Mouse (Mus musculus): ENCODE measurements around the gene Dgcr8. TPM values are rescaled to one million over a fixed set of nuclear protein-coding genes. Genes with fewer than 3 reads are reported as not detected.
A peak's percentile ranks its signal among the peaks of the same experiment; 100 is the strongest.

Gene Dgcr8
- polyA plus RNA-seq, 1 experiment from 2014 or later: 34.9 TPM

MicroRNAs within 50 kb of the gene (microRNA counts, 519-probe panel; counts per million panel counts)
- microRNA mmu-miR-1306: not detected
- 4,301 counts per million, percentile 36 among the panel's probes with 10 or more counts for microRNA mmu-miR-185

Small RNAs within 50 kb of the gene (microRNA-seq; reads per million reads assigned to microRNA genes)
- 4.7 reads per million, percentile 22 among the genes with 10 or more reads in this experiment for gene Gm24572
- gene Mir1306: 757 reads per million, percentile 75 among the genes with 10 or more reads in this experiment
- 558 reads per million, percentile 72 among the genes with 10 or more reads in this experiment for gene Mir185

Other genes starting within 250 kb of the Dgcr8 start
- gene Dgcr6, start 236.4 kb downstream of the Dgcr8 start, polyA plus RNA-seq (2014; fragmentation: Nextera tagmentation; extraction: Ambion mirVana): 128 and 134 TPM in 2 replicates
- 6.9 and 7.6 TPM in 2 replicates for gene Prodh, start 199.0 kb downstream of the Dgcr8 start, polyA plus RNA-seq (2014; fragmentation: Nextera tagmentation; extraction: Ambion mirVana)
- 2.2 and 2.7 TPM in 2 replicates for gene Rtn4r, start 161.6 kb downstream of the Dgcr8 start, polyA plus RNA-seq (2014; fragmentation: Nextera tagmentation; extraction: Ambion mirVana)
- not detected in 2 replicates for gene Ccdc188, start 71.4 kb downstream of the Dgcr8 start, polyA plus RNA-seq (2014; fragmentation: Nextera tagmentation; extraction: Ambion mirVana)
- 7.1 and 8.4 TPM in 2 replicates for gene Zdhhc8, start 54.1 kb downstream of the Dgcr8 start, polyA plus RNA-seq (2014; fragmentation: Nextera tagmentation; extraction: Ambion mirVana)
- 90.4 and 104 TPM in 2 replicates for gene Trmt2a, start 40.6 kb downstream of the Dgcr8 start, polyA plus RNA-seq (2014; fragmentation: Nextera tagmentation; extraction: Ambion mirVana)
- gene Ranbp1, start 40.5 kb downstream of the Dgcr8 start, polyA plus RNA-seq (2014; fragmentation: Nextera tagmentation; extraction: Ambion mirVana): 1,256 and 1,339 TPM in 2 replicates
- gene Gm49776, start 30.9 kb downstream of the Dgcr8 start, polyA plus RNA-seq (2014; fragmentation: Nextera tagmentation; extraction: Ambion mirVana): 1.4 TPM in 1 of 2 replicates, not detected in the other
- gene Tango2, start 58.9 kb upstream of the Dgcr8 start, polyA plus RNA-seq (2014; fragmentation: Nextera tagmentation; extraction: Ambion mirVana): 38.9 and 39.2 TPM in 2 replicates
- gene Arvcf, start 58.9 kb upstream of the Dgcr8 start, polyA plus RNA-seq (2014; fragmentation: Nextera tagmentation; extraction: Ambion mirVana): 66.9 and 71.0 TPM in 2 replicates
- gene Txnrd2, start 137.1 kb upstream of the Dgcr8 start, polyA plus RNA-seq (2014; fragmentation: Nextera tagmentation; extraction: Ambion mirVana): 21.0 and 22.7 TPM in 2 replicates
- 50.8 and 52.5 TPM in 2 replicates for gene Comt, start 137.6 kb upstream of the Dgcr8 start, polyA plus RNA-seq (2014; fragmentation: Nextera tagmentation; extraction: Ambion mirVana)
- 10.3 and 12.9 TPM in 2 replicates for gene Gnb1l, start 209.5 kb upstream of the Dgcr8 start, polyA plus RNA-seq (2014; fragmentation: Nextera tagmentation; extraction: Ambion mirVana)
- 2.0 and 2.1 TPM in 2 replicates for gene Rtl10, start 209.7 kb upstream of the Dgcr8 start, polyA plus RNA-seq (2014; fragmentation: Nextera tagmentation; extraction: Ambion mirVana)